26 mouse cellular contexts compared by ENCODE assay signal in genomic region chr8:124809419-124809818, GRCm38 (mm10). TPM values are rescaled to one million over a fixed set of nuclear protein-coding genes. Genes with fewer than 3 reads are reported as not detected.
"Had no signal": no experiment of that assay in that cellular context is flagged by ENCODE, and none has a peak within 500 bp of the region (broad histone marks: within the 10 kb centered on the region; RNA-seq: fewer than 3 reads in every experiment).

No protein-coding gene starts in this region.

- H3K27ac ChIP-seq: gastrocnemius, adult 2 months; heart, adult 2 months; heart, embryonic 13.5 days; heart, embryonic 15.5 days; hindbrain, embryonic 13.5 days; hindbrain, embryonic 15.5 days; hindbrain, postnatal 0 days; layer of hippocampus, adult 2 months; left cerebral cortex, adult 2 months; limb, embryonic 10.5 days; limb, embryonic 12.5 days; liver, embryonic 13.5 days had no signal

- H3K9ac ChIP-seq: heart, embryonic 13.5 days; heart, embryonic 15.5 days; hindbrain, embryonic 13.5 days; hindbrain, embryonic 15.5 days; limb, embryonic 12.5 days; liver, embryonic 13.5 days had no signal

- H3K9me3 ChIP-seq: heart, embryonic 13.5 days; heart, embryonic 15.5 days; hindbrain, embryonic 13.5 days; hindbrain, embryonic 15.5 days; limb, embryonic 10.5 days; limb, embryonic 12.5 days; liver, embryonic 13.5 days had no signal

- H3K4me3 ChIP-seq: gastrocnemius, adult 2 months; heart, adult 2 months; heart, embryonic 13.5 days; heart, embryonic 15.5 days; hindbrain, embryonic 13.5 days; hindbrain, embryonic 15.5 days; layer of hippocampus, adult 2 months; left cerebral cortex, adult 2 months; limb, embryonic 10.5 days; limb, embryonic 12.5 days; liver, embryonic 13.5 days had no signal

- H3K4me1 ChIP-seq: heart, embryonic 13.5 days; heart, embryonic 15.5 days; limb, embryonic 10.5 days; limb, embryonic 12.5 days; liver, embryonic 13.5 days had no signal

- H3K4me2 ChIP-seq: heart, embryonic 11.5 days; heart, embryonic 13.5 days; heart, embryonic 15.5 days; hindbrain, embryonic 13.5 days; hindbrain, embryonic 15.5 days; limb, embryonic 12.5 days; liver, embryonic 11.5 days; liver, embryonic 13.5 days had no signal

- H3K36me3 ChIP-seq: heart, embryonic 13.5 days; heart, embryonic 15.5 days; limb, embryonic 10.5 days; limb, embryonic 12.5 days; liver, embryonic 13.5 days had no signal

- H3K27me3 ChIP-seq: heart, embryonic 15.5 days; hindbrain, embryonic 15.5 days; liver, embryonic 13.5 days had no signal

- ATAC-seq: hindbrain, postnatal 0 days; intestine, embryonic 16.5 days had no signal

- DNase-seq: gastrocnemius, adult 2 months; gastrocnemius, postnatal 10 days; gastrocnemius, postnatal 25 days; heart, adult 2 months; heart, postnatal 14 days; heart, postnatal 36 days; kidney, adult 8-10 months; kidney, postnatal 10 days; kidney, postnatal 25 days; kidney, postnatal 4 days; liver; liver, embryonic 13.5 days had no signal

RNA-seq across cellular contexts. Expression of gene Trim67, which starts 16.5 kb away (rescaled TPM):
- total RNA-seq: hematopoietic stem cell, adult 5-6 weeks had no signal
- polyA plus RNA-seq: kidney, embryonic 14.5 days; limb, embryonic 10.5 days had no signal

RNA-seq across cellular contexts. Expression of gene Fam89a, which starts 57.8 kb away (rescaled TPM):
- total RNA-seq: hematopoietic stem cell, adult 5-6 weeks; hindbrain, postnatal 0 days had no signal
